In genomic region chr7:80894815-80895519, GRCm38 (mm10) we compare ENCODE assay signal across 20 mouse cellular contexts. TPM values are rescaled to one million over a fixed set of nuclear protein-coding genes. Genes with fewer than 3 reads are reported as not detected.
A peak's percentile ranks its signal among the peaks of the same experiment; 100 is the strongest.
DNase-seq lines count a peak whose midpoint lies in the region; ATAC-seq and TF ChIP-seq lines count a peak whose summit lies in the region.
"Had no signal": no experiment of that assay in that cellular context is flagged by ENCODE, and none has a peak within 500 bp of the region (broad histone marks: within the 10 kb centered on the region; RNA-seq: fewer than 3 reads in every experiment).

No protein-coding gene starts in this region.

- TF ChIP-seq POLR2A in cerebellum, adult 2 months (IDR thresholded peaks at IDR 0.05; ENCODE audit: borderline replicate concordance, insufficient read depth, low read length): no peak

- no peak for TF ChIP-seq CTCF in cerebellum, adult 2 months (IDR thresholded peaks at IDR 0.05; ENCODE audit: borderline replicate concordance, insufficient read depth, low read depth, low read length)

- no peak overlapping the region for H3K4me3 ChIP-seq in cerebellum, adult 2 months (replicated peaks; ENCODE audit: insufficient read depth, low read depth, low read length)
- no peak overlapping the region for H3K4me3 ChIP-seq in hindbrain, embryonic 10.5 days
- no peak overlapping the region for H3K4me3 ChIP-seq in hindbrain, embryonic 11.5 days (ENCODE audit: low read depth, low read length)
- H3K4me3 ChIP-seq in midbrain, embryonic 11.5 days (ENCODE audit: low read depth, low read length): no peak overlapping the region
- no peak overlapping the region for H3K4me3 ChIP-seq in midbrain, embryonic 16.5 days (ENCODE audit: low read depth, low read length)
- H3K4me3 ChIP-seq: heart, embryonic 15.5 days; hindbrain, embryonic 15.5 days had no signal

- H3K36me3 ChIP-seq in hindbrain, embryonic 10.5 days: peaks cover 95% of the 10 kb centered on the region
- 0 out of 2 replicates have a peak, but pooled peaks cover 14% of the 10 kb centered on the region for H3K36me3 ChIP-seq in hindbrain, embryonic 11.5 days (ENCODE audit: control insufficient read depth, insufficient read depth, low read length)
- H3K36me3 ChIP-seq in midbrain, embryonic 11.5 days (ENCODE audit: control insufficient read depth, insufficient read depth, low read length): peaks cover 36% of the 10 kb centered on the region
- H3K36me3 ChIP-seq in midbrain, embryonic 16.5 days (ENCODE audit: control insufficient read depth, insufficient read depth, low read length): peaks cover 24% of the 10 kb centered on the region

- no peak overlapping the region for H3K9ac ChIP-seq in hindbrain, embryonic 11.5 days (ENCODE audit: low read depth, low read length)
- H3K9ac ChIP-seq in midbrain, embryonic 11.5 days (ENCODE audit: low read length): no peak overlapping the region
- no peak overlapping the region for H3K9ac ChIP-seq in midbrain, embryonic 16.5 days (ENCODE audit: low read depth, low read length)
- H3K9ac ChIP-seq: heart, embryonic 15.5 days; hindbrain, embryonic 15.5 days had no signal

- no peaks in the 10 kb centered on the region for H3K27me3 ChIP-seq in cerebellum, adult 2 months (ENCODE audit: control insufficient read depth, insufficient read depth, low read length)
- no peaks in the 10 kb centered on the region for H3K27me3 ChIP-seq in hindbrain, embryonic 10.5 days (ENCODE audit: insufficient read depth, poor library complexity, severe bottlenecking)
- H3K27me3 ChIP-seq in hindbrain, embryonic 11.5 days (ENCODE audit: control insufficient read depth, insufficient read depth, low read length): no peaks in the 10 kb centered on the region
- no peaks in the 10 kb centered on the region for H3K27me3 ChIP-seq in midbrain, embryonic 11.5 days (ENCODE audit: control insufficient read depth, insufficient read depth, low read length)
- no peaks in the 10 kb centered on the region for H3K27me3 ChIP-seq in midbrain, embryonic 16.5 days (ENCODE audit: control insufficient read depth, insufficient read depth, low read depth, low read length)
- H3K27me3 ChIP-seq: heart, embryonic 15.5 days; hindbrain, embryonic 15.5 days had no signal

- no peak for DNase-seq in cerebellum, adult 2 months
- DNase-seq in cerebellum, adult 9-10 months: no peak
- no peak for DNase-seq in frontal cortex, postnatal 36 days (ENCODE audit: low spot score in 2 of 2)
- DNase-seq in hindbrain, embryonic 10.5 days (ENCODE audit: low spot score): no peak
- DNase-seq in hindbrain, embryonic 11.5 days (ENCODE audit: low spot score): no peak
- peak; percentile 68 for DNase-seq in midbrain, embryonic 11.5 days (ENCODE audit: low spot score, missing footprints)
- DNase-seq: adrenal gland, adult 8-10 months; adrenal gland, postnatal 36 days; B cell, adult 2 months; gastrocnemius, postnatal 36 days; heart, adult 18-20 months; kidney, adult 8-10 months had no signal

- peak overlapping the region; percentile 98 for H3K27ac ChIP-seq in cerebellum, adult 2 months (ENCODE audit: insufficient read depth, low read length)
- 0 out of 2 replicates have a peak overlapping the region, but pooled peaks have one; percentile 35 for H3K27ac ChIP-seq in hindbrain, embryonic 10.5 days
- H3K27ac ChIP-seq in hindbrain, embryonic 11.5 days (ENCODE audit: low read depth, low read length): no peak overlapping the region
- no peak overlapping the region for H3K27ac ChIP-seq in midbrain, embryonic 11.5 days (ENCODE audit: low read depth, low read length)
- no peak overlapping the region for H3K27ac ChIP-seq in midbrain, embryonic 16.5 days (ENCODE audit: low read length)
- H3K27ac ChIP-seq: hindbrain, embryonic 15.5 days had no signal

- WGBS in cerebellum, adult 2 months: 73% methylated on average over 14 of the region's 14 CpGs
- 94% methylated on average over 14 of the region's 14 CpGs for WGBS in hindbrain, embryonic 10.5 days
- 95% methylated on average over 14 of the region's 14 CpGs for WGBS in hindbrain, embryonic 11.5 days
- 94% methylated on average over 14 of the region's 14 CpGs for WGBS in midbrain, embryonic 11.5 days
- WGBS in midbrain, embryonic 16.5 days: 94% methylated on average over 14 of the region's 14 CpGs

- 0 out of 2 replicates have a peak, but pooled peaks have one; percentile 20 for ATAC-seq in frontal cortex, adult (ENCODE audit: low TSS enrichment)
- ATAC-seq in hindbrain, embryonic 11.5 days (ENCODE audit: low FRiP score): no peak
- no peak for ATAC-seq in midbrain, embryonic 11.5 days (ENCODE audit: low FRiP score)
- ATAC-seq in midbrain, embryonic 16.5 days: no peak
- ATAC-seq: CD4-positive, CD25-positive, alpha-beta regulatory T cell, adult 4 months; intestine, embryonic 16.5 days had no signal

- peaks cover 29% of the 10 kb centered on the region for H3K4me1 ChIP-seq in cerebellum, adult 2 months (ENCODE audit: control insufficient read depth, insufficient read depth, low read length)
- peaks cover 4% of the 10 kb centered on the region for H3K4me1 ChIP-seq in hindbrain, embryonic 10.5 days (replicated peaks)
- H3K4me1 ChIP-seq in hindbrain, embryonic 11.5 days (replicated peaks; ENCODE audit: control insufficient read depth, insufficient read depth, low read length): no peaks in the 10 kb centered on the region
- no peaks in the 10 kb centered on the region for H3K4me1 ChIP-seq in midbrain, embryonic 11.5 days (ENCODE audit: control insufficient read depth, insufficient read depth, low read length)
- peaks cover 5% of the 10 kb centered on the region for H3K4me1 ChIP-seq in midbrain, embryonic 16.5 days (ENCODE audit: control insufficient read depth, insufficient read depth, low read length)

- H3K4me2 ChIP-seq in hindbrain, embryonic 11.5 days (replicated peaks; ENCODE audit: low read depth, low read length): no peak overlapping the region
- H3K4me2 ChIP-seq in midbrain, embryonic 11.5 days: no peak overlapping the region
- H3K4me2 ChIP-seq in midbrain, embryonic 16.5 days (ENCODE audit: low read length): no peak overlapping the region
- H3K4me2 ChIP-seq: heart, embryonic 11.5 days; heart, embryonic 15.5 days; hindbrain, embryonic 15.5 days had no signal

- no peaks in the 10 kb centered on the region for H3K9me3 ChIP-seq in hindbrain, embryonic 10.5 days
- H3K9me3 ChIP-seq in hindbrain, embryonic 11.5 days (ENCODE audit: control insufficient read depth, low read length): no peaks in the 10 kb centered on the region
- H3K9me3 ChIP-seq in midbrain, embryonic 11.5 days (ENCODE audit: control insufficient read depth, low read length): no peaks in the 10 kb centered on the region
- H3K9me3 ChIP-seq in midbrain, embryonic 16.5 days (replicated peaks; ENCODE audit: control insufficient read depth, low read length, poor library complexity, severe bottlenecking): no peaks in the 10 kb centered on the region
- H3K9me3 ChIP-seq: G1E; heart, embryonic 15.5 days; hindbrain, embryonic 15.5 days had no signal

RNA-seq across cellular contexts. Expression of gene Wdr73, which starts 6.1 kb away (rescaled TPM):
- 22.2 and 22.8 TPM in 2 replicates for polyA plus RNA-seq in cerebellum, adult 2 months (2012; rRNA removed)
- polyA plus RNA-seq in hindbrain, embryonic 10.5 days (2016; fragmentation: Nextera tagmentation; extraction: Ambion mirVana): 46.3 and 48.4 TPM in 2 replicates
- 38.3 and 41.4 TPM in 2 replicates for polyA plus RNA-seq in hindbrain, embryonic 11.5 days (2014; fragmentation: Nextera tagmentation; extraction: Ambion mirVana)
- polyA plus RNA-seq in midbrain, embryonic 11.5 days (2014; fragmentation: Nextera tagmentation; extraction: Ambion mirVana): 36.1 and 41.2 TPM in 2 replicates
- 35.1 and 36.3 TPM in 2 replicates for polyA plus RNA-seq in midbrain, embryonic 16.5 days (2015; fragmentation: Nextera tagmentation; extraction: Ambion mirVana)

RNA-seq across cellular contexts. Expression of gene Nmb, which starts 9.9 kb away (rescaled TPM):
- 9.8 and 10.9 TPM in 2 replicates for polyA plus RNA-seq in cerebellum, adult 2 months (2012; rRNA removed)
- polyA plus RNA-seq in hindbrain, embryonic 10.5 days (2016; fragmentation: Nextera tagmentation; extraction: Ambion mirVana): 6.7 and 8.6 TPM in 2 replicates
- 6.7 and 7.0 TPM in 2 replicates for polyA plus RNA-seq in hindbrain, embryonic 11.5 days (2014; fragmentation: Nextera tagmentation; extraction: Ambion mirVana)
- 6.9 and 7.9 TPM in 2 replicates for polyA plus RNA-seq in midbrain, embryonic 11.5 days (2014; fragmentation: Nextera tagmentation; extraction: Ambion mirVana)
- polyA plus RNA-seq in midbrain, embryonic 16.5 days (2015; fragmentation: Nextera tagmentation; extraction: Ambion mirVana): 4.6 and 5.9 TPM in 2 replicates

RNA-seq across cellular contexts. Expression of gene Zscan2, which starts 34.2 kb away (rescaled TPM):
- polyA plus RNA-seq in cerebellum, adult 2 months (2012; rRNA removed): 8.6 and 10.2 TPM in 2 replicates
- polyA plus RNA-seq in hindbrain, embryonic 10.5 days (2016; fragmentation: Nextera tagmentation; extraction: Ambion mirVana): 3.6 and 4.0 TPM in 2 replicates
- polyA plus RNA-seq in hindbrain, embryonic 11.5 days (2014; fragmentation: Nextera tagmentation; extraction: Ambion mirVana): 4.5 and 4.8 TPM in 2 replicates
- 3.8 and 5.0 TPM in 2 replicates for polyA plus RNA-seq in midbrain, embryonic 11.5 days (2014; fragmentation: Nextera tagmentation; extraction: Ambion mirVana)
- polyA plus RNA-seq in midbrain, embryonic 16.5 days (2015; fragmentation: Nextera tagmentation; extraction: Ambion mirVana): 4.0 TPM in 2 replicates

RNA-seq across cellular contexts. Expression of gene Sec11a, which starts 52.6 kb away (rescaled TPM):
- polyA plus RNA-seq in cerebellum, adult 2 months (2012; rRNA removed): 46.7 and 51.6 TPM in 2 replicates
- polyA plus RNA-seq in hindbrain, embryonic 10.5 days (2016; fragmentation: Nextera tagmentation; extraction: Ambion mirVana): 187 and 192 TPM in 2 replicates
- polyA plus RNA-seq in hindbrain, embryonic 11.5 days (2014; fragmentation: Nextera tagmentation; extraction: Ambion mirVana): 212 and 221 TPM in 2 replicates
- polyA plus RNA-seq in midbrain, embryonic 11.5 days (2014; fragmentation: Nextera tagmentation; extraction: Ambion mirVana): 204 TPM in 2 replicates
- 156 and 157 TPM in 2 replicates for polyA plus RNA-seq in midbrain, embryonic 16.5 days (2015; fragmentation: Nextera tagmentation; extraction: Ambion mirVana)

Comparison
In these comparisons a context has a peak if more than half of its experiments do, and no peak if none do; other contexts are left out.
1. H3K27ac ChIP-seq: peak in cerebellum, adult 2 months (single experiment) and hindbrain, embryonic 10.5 days (single experiment); none in hindbrain, embryonic 11.5 days (single experiment), midbrain, embryonic 11.5 days (single experiment) and midbrain, embryonic 16.5 days (single experiment).